ENCODE assay signal across 8 mouse cellular contexts in genomic region chr19:26845276-26846016, GRCm38 (mm10). TPM values are rescaled to one million over a fixed set of nuclear protein-coding genes. Genes with fewer than 3 reads are reported as not detected.
DNase-seq lines count a peak whose midpoint lies in the region; ATAC-seq and TF ChIP-seq lines count a peak whose summit lies in the region.

No protein-coding gene starts in this region.

- H3K4me2 ChIP-seq in heart, embryonic 14.5 days (ENCODE audit: low read length), result peak overlapping the region; percentile 63
- H3K4me2 ChIP-seq in liver, embryonic 13.5 days, result peak overlapping the region; percentile 54
- H3K4me2 ChIP-seq in stomach, embryonic 16.5 days (ENCODE audit: low read depth, low read length), result peak overlapping the region; percentile 56

- peak; percentile 98 for DNase-seq in brain, adult 2 months (ENCODE audit: low read depth, low spot score)
- DNase-seq in fibroblast of lung, adult 2 months (ENCODE audit: low read depth), result peak; percentile 52
- peak; percentile 87 for DNase-seq in kidney, postnatal 14 days
- peak; percentile 63 for DNase-seq in liver, embryonic 13.5 days
- peak; percentile 96 for DNase-seq in neural tube, embryonic 10.5 days (ENCODE audit: extremely low spot score, low spot score)

- under 1% methylated on average over 16 of the region's 16 CpGs for WGBS in heart, embryonic 14.5 days
- 2% methylated on average over 16 of the region's 16 CpGs for WGBS in liver, embryonic 13.5 days (ENCODE audit: insufficient replicate concordance)
- whole genome bisulfite sequencing in stomach, embryonic 16.5 days, result 0% methylated on average over 16 of the region's 16 CpGs

- peak overlapping the region; percentile 71 for H3K9ac ChIP-seq in heart, embryonic 14.5 days (ENCODE audit: low read length)
- H3K9ac ChIP-seq in liver, embryonic 13.5 days, result 0 out of 2 replicates have a peak overlapping the region, but pooled peaks have one; percentile 33
- H3K9ac ChIP-seq in stomach, embryonic 16.5 days (ENCODE audit: low read length), result peak overlapping the region; percentile 75

- ATAC-seq in heart, embryonic 14.5 days (ENCODE audit: insufficient number of reproducible peaks, insufficient read depth, low FRiP score, low read depth), result peak; percentile 90
- peak; percentile 66 for ATAC-seq in liver, embryonic 13.5 days (ENCODE audit: low read depth)
- ATAC-seq in stomach, embryonic 16.5 days (ENCODE audit: insufficient read depth, low FRiP score), result peak; percentile 91

- H3K27me3 ChIP-seq in C2C12 (ENCODE audit: control insufficient read depth, insufficient read depth, insufficient read length), result no peaks in the 10 kb centered on the region
- no peaks in the 10 kb centered on the region for H3K27me3 ChIP-seq in heart, embryonic 14.5 days (ENCODE audit: control insufficient read depth, insufficient read depth, low read length)
- H3K27me3 ChIP-seq in liver, embryonic 13.5 days, result no peaks in the 10 kb centered on the region
- no peaks in the 10 kb centered on the region for H3K27me3 ChIP-seq in stomach, embryonic 16.5 days (ENCODE audit: control insufficient read depth, insufficient read depth, low read length)

- H3K27ac ChIP-seq in heart, embryonic 14.5 days (replicated peaks in 1 of 2; ENCODE audit: control insufficient read depth in 1 of 2, insufficient read depth in 1 of 2, low read depth in 2 of 2, low read length in 2 of 2), result peak overlapping the region; percentile 78 to 89
- H3K27ac ChIP-seq in liver, embryonic 13.5 days, result no peak overlapping the region
- peak overlapping the region; percentile 96 for H3K27ac ChIP-seq in stomach, embryonic 16.5 days (ENCODE audit: low read length)

- H3K79me2 ChIP-seq in C2C12 (ENCODE audit: control insufficient read depth, insufficient read depth), result no peaks in the 10 kb centered on the region

- no peaks in the 10 kb centered on the region for H3K36me3 ChIP-seq in C2C12 (ENCODE audit: control insufficient read depth, insufficient read depth)
- H3K36me3 ChIP-seq in heart, embryonic 14.5 days (ENCODE audit: control insufficient read depth, insufficient read depth, low read length), result no peaks in the 10 kb centered on the region
- H3K36me3 ChIP-seq in liver, embryonic 13.5 days, result no peaks in the 10 kb centered on the region
- no peaks in the 10 kb centered on the region for H3K36me3 ChIP-seq in stomach, embryonic 16.5 days (ENCODE audit: control insufficient read depth, insufficient read depth, low read length)

- peaks cover 7 to 10% of the 10 kb centered on the region in 2 experiments for H3K4me1 ChIP-seq in heart, embryonic 14.5 days (ENCODE audit: control insufficient read depth in 2 of 2, insufficient read depth in 2 of 2, low read length in 2 of 2)
- H3K4me1 ChIP-seq in liver, embryonic 13.5 days (replicated peaks), result peaks cover 4% of the 10 kb centered on the region; the same call in 1 of the 2 replicates
- peaks cover 10% of the 10 kb centered on the region; the same call in 1 of the 2 replicates for H3K4me1 ChIP-seq in stomach, embryonic 16.5 days (ENCODE audit: control insufficient read depth, insufficient read depth, low read length)

- peak overlapping the region; percentile 32 for H3K4me3 ChIP-seq in C2C12 (ENCODE audit: insufficient read depth, poor library complexity, severe bottlenecking)
- H3K4me3 ChIP-seq in heart, embryonic 14.5 days (ENCODE audit: control insufficient read depth in 1 of 2, insufficient read depth in 1 of 2, low read depth in 1 of 2, low read length in 2 of 2), result peak overlapping the region; percentile 52 to 67
- peak overlapping the region; percentile 54 for H3K4me3 ChIP-seq in liver, embryonic 13.5 days (replicated peaks)
- peak overlapping the region; percentile 61 for H3K4me3 ChIP-seq in stomach, embryonic 16.5 days (replicated peaks; ENCODE audit: low read length)

- no peaks in the 10 kb centered on the region for H3K79me3 ChIP-seq in C2C12 (ENCODE audit: low read depth)

- peak overlapping the region; percentile 48 for H3ac ChIP-seq in C2C12 (ENCODE audit: control insufficient read depth, insufficient read length, low read depth)

- peaks cover 3% of the 10 kb centered on the region; the same call in 1 of the 2 replicates for H3K9me3 ChIP-seq in heart, embryonic 14.5 days (ENCODE audit: control insufficient read depth, low read length)
- no peaks in the 10 kb centered on the region for H3K9me3 ChIP-seq in liver, embryonic 13.5 days (replicated peaks)
- H3K9me3 ChIP-seq in stomach, embryonic 16.5 days (replicated peaks; ENCODE audit: control insufficient read depth, low read length), result no peaks in the 10 kb centered on the region

- no peak for TF ChIP-seq CTCF in C2C12 (IDR thresholded peaks at IDR 0.05; ENCODE audit: control insufficient read depth, insufficient read depth, insufficient read length)

TF ChIP-seq in C2C12, 6 proteins besides CTCF, POLR2A, EP300 and RAD21:
- TF ChIP-seq MAX (IDR thresholded peaks at IDR 0.05) (no peak), MYOD1 (IDR thresholded peaks at IDR 0.05; ENCODE audit: control insufficient read depth, insufficient read length, low read depth) (no peak), CEBPB (IDR thresholded peaks at IDR 0.05; ENCODE audit: low read depth) (no peak), FOSL1 (IDR thresholded peaks at IDR 0.05; ENCODE audit: insufficient read depth, low read length, poor library complexity, severe bottlenecking) (no peak), MYOG (IDR thresholded peaks at IDR 0.05; ENCODE audit: control insufficient read depth, extremely low read depth, insufficient read length) (no peak), USF1 (IDR thresholded peaks at IDR 0.05; ENCODE audit: low read depth) (no peak)
TF ChIP-seq in C2C12: peak in this region for 0.

RNA-seq across cellular contexts. Expression of gene Gm815, which starts 40.2 kb away (rescaled TPM):
- not detected for polyA plus RNA-seq in C2C12 (2012; fragmentation: generic; extraction: Trizol)
- not detected in 2 replicates for polyA plus RNA-seq in heart, embryonic 14.5 days (2014; fragmentation: Nextera tagmentation; extraction: Ambion mirVana)
- not detected in 2 replicates for polyA plus RNA-seq in liver, embryonic 13.5 days (2015; fragmentation: Nextera tagmentation; extraction: Ambion mirVana)
- polyA plus RNA-seq in stomach, embryonic 16.5 days (2015; fragmentation: Nextera tagmentation; extraction: Ambion mirVana), result not detected in 2 replicates
